Mouse (Mus musculus) cerebellum, adult 2 months (tissue): ENCODE data around the gene Nynrin.

Source experiments
- CTCF ChIP-seq: fragments of 200-500 bp; IDR thresholded peaks from 2 replicates; pipeline ENCODE4 v1.5.1; 2011; ENCODE audit warnings: low read depth, mild to moderate bottlenecking, control low read depth, low read length, moderate library complexity, borderline replicate concordance; ENCODE audit not compliant: insufficient read depth
- POLR2A ChIP-seq: fragments of 200-500 bp; IDR thresholded peaks from 2 replicates; pipeline ENCODE4 v1.6.1; 2011; ENCODE audit warnings: low read length, control low read depth, borderline replicate concordance; ENCODE audit not compliant: insufficient read depth

DNA sequence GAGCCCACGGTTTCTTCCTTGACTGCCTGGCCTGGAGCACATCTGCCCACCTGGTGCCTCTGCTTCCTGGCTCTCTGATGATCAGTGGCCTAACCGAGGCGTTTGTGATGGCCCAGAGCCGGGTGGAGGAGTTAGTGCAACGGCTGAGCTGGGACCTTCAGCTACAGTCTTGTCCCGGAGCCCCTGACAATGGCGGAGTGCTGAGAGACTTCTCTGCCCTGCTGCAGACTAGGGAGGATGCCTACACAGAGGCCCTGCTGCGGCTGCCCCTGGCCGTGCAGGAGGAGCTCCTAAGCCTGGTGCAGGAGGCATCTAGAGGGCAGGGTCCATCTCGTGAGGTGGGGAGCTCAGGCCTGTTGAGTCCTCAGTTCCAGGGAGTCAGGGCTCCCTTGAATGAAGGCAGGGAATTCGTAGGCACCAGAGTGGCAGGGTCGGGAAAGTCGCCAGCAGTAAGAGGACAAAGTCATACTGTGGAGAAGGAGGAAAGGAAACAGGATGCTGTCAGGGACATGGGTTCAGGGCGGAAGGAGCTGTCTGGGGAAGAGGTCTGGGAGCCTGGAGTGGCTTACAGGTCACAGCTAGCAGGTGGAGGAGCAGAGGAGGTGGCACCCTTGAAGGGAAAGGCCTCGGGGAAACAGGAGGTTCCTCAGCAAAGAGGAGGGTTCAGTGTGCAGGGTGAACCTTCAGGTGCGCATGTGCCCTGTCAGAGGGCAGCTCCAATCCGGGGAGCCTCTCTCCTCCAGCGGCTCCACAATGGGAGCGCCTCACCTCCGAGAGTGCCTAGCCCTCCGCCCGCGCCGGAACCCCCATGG is 33.0 kb downstream of the Nynrin start:
- no peak for TF ChIP-seq CTCF
- TF ChIP-seq POLR2A, result no peak
